Mouse (Mus musculus) kidney, embryonic 15.5 days (tissue): ENCODE data around the gene Ptcd3. TPM values are rescaled to one million over a fixed set of nuclear protein-coding genes. Genes with fewer than 3 reads are reported as not detected.

Source experiments
- ATAC-seq: fragments of 200-750 bp; cut with Nextera tagmentation; replicated peaks from 2 replicates; pipeline ENCODE4 v1.8.0; 2017; ENCODE audit warnings: moderate TSS enrichment; ENCODE audit not compliant: low FRiP score
- H3K27ac ChIP-seq: fragments of 300-500 bp; sonication (generic); 2 replicates; pipeline ENCODE4 v1.5.1; 2015; ENCODE audit warnings: mild to moderate bottlenecking, inconsistent platforms
- H3K27me3 ChIP-seq: fragments of 300-500 bp; sonication (generic); 2 replicates; pipeline ENCODE4 v1.6.1; 2015; ENCODE audit warnings: inconsistent platforms
- H3K36me3 ChIP-seq: fragments of 300-500 bp; sonication (generic); 2 replicates; pipeline ENCODE4 v1.6.1; 2015; ENCODE audit warnings: inconsistent platforms
- H3K4me1 ChIP-seq: fragments of 300-500 bp; sonication (generic); 2 replicates; pipeline ENCODE4 v1.6.1; 2015; ENCODE audit warnings: inconsistent platforms
- H3K4me2 ChIP-seq: fragments of 300-500 bp; sonication (generic); 2 replicates; pipeline ENCODE4 v1.6.1; 2015; ENCODE audit warnings: moderate library complexity, mild to moderate bottlenecking, inconsistent platforms
- H3K4me3 ChIP-seq: fragments of 300-500 bp; sonication (generic); replicated peaks from 2 replicates; pipeline ENCODE4 v1.5.1; 2015; ENCODE audit warnings: mild to moderate bottlenecking, inconsistent platforms
- H3K9ac ChIP-seq: fragments of 300-500 bp; sonication (generic); 2 replicates; pipeline ENCODE4 v1.6.1; 2015; ENCODE audit warnings: mild to moderate bottlenecking, inconsistent platforms
- H3K9me3 ChIP-seq: fragments of 300-500 bp; sonication (generic); replicated peaks from 2 replicates; pipeline ENCODE4 v1.6.1; 2016; ENCODE audit warnings: inconsistent platforms
- WGBS: fragments of 180-500 bp; shearing (Covaris S2); methylation state at CpG from one replicate; pipeline ENCODE4 v1.1.7; 2015; ENCODE audit warnings: mixed read lengths; 5-methylcytosine and 5-hydroxymethylcytosine counted together
- polyA plus RNA-seq: library from polyadenylated mRNA; unstranded; fragments of >200 nt; fragmentation: Nextera tagmentation; extraction: Ambion mirVana; gene quantifications from 2 replicates; pipeline ENCODE4 v1.2.1, GENCODE M21; 2015

The Ptcd3 gene
- polyA plus RNA-seq: 107 and 108 TPM in 2 replicates

GRCm38 (mm10) chr6:71908481-71909381 is at the start of gene Ptcd3, which contains the start of gene Polr1a:
Gene Ptcd3, minus strand, starts transcription at chr6:71908750.
Gene Polr1a, plus strand, starts transcription at chr6:71909053.
- H3K4me1 ChIP-seq: peaks cover 19% of the 10 kb centered on the region
- under 1% methylated on average over 58 of the region's 58 CpGs for WGBS
- peak within 1 kb of the TSS; percentile 87 for H3K27ac ChIP-seq
- no peaks in the 10 kb centered on the region for H3K27me3 ChIP-seq
- ATAC-seq: peak; percentile 96
- peaks cover 50% of the 10 kb centered on the region for H3K36me3 ChIP-seq
- H3K4me2 ChIP-seq: peak within 1 kb of the TSS; percentile 57
- peak within 1 kb of the TSS; percentile 77 for H3K9ac ChIP-seq
- H3K4me3 ChIP-seq: peak within 1 kb of the TSS; percentile 85
- no peaks in the 10 kb centered on the region for H3K9me3 ChIP-seq

- Histone ChIP-seq H3K36me3 (peaks cover 86% of the 10 kb centered on the region), H3K9me3 (no peaks in the 10 kb centered on the region), H3K27me3 (no peaks in the 10 kb centered on the region), H3K4me2 (no peak overlapping the region), H3K27ac (no peak overlapping the region), H3K4me1 (0 out of 2 replicates have a peak, but pooled peaks cover 4% of the 10 kb centered on the region), H3K4me3 (no peak overlapping the region), H3K9ac (no peak overlapping the region)
- no peak for ATAC-seq
- 88% methylated on average over 5 of the region's 5 CpGs for WGBS
Measured at GRCm38 (mm10) chr6:71951192-71951591, 42.6 kb upstream of the Ptcd3 start.

GRCm38 (mm10) chr6:71950592-71950991 is 42.0 kb upstream of the Ptcd3 start:
- H3K9ac ChIP-seq: no peak overlapping the region
- H3K4me3 ChIP-seq: no peak overlapping the region
- H3K27me3 ChIP-seq: no peaks in the 10 kb centered on the region
- H3K4me2 ChIP-seq: no peak overlapping the region
- 0 out of 2 replicates have a peak, but pooled peaks cover 4% of the 10 kb centered on the region for H3K4me1 ChIP-seq
- no peak overlapping the region for H3K27ac ChIP-seq
- H3K9me3 ChIP-seq: no peaks in the 10 kb centered on the region
- WGBS: 76% methylated on average over 3 of the region's 3 CpGs
- ATAC-seq: no peak
- peaks cover 91% of the 10 kb centered on the region for H3K36me3 ChIP-seq

DNA sequence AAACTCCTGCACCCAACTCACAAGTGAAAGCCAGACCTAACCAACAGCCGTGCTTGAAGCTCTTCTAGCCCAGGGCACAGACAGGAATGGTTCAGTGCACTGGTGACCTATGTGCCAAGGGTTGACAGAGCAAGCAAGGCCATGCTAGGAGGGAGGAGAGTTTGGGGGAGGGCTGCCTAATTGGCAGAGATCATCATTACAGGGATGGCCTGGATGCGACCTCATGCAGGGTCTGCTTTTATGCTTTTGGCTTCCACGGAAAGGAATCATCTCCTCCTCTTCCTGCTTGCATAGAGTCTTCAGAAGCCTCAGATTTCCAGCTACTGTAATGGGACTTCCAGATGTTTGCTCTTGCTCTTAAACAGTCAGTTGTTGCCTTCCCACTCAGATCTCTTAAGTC is 41.2 kb upstream of the Ptcd3 start:
- no peak overlapping the region for H3K4me3 ChIP-seq
- H3K9me3 ChIP-seq: no peaks in the 10 kb centered on the region
- no peaks in the 10 kb centered on the region for H3K27me3 ChIP-seq
- WGBS: 53% methylated on average over 3 of the region's 3 CpGs
- 0 out of 2 replicates have a peak, but pooled peaks have one; percentile 52 for ATAC-seq
- H3K9ac ChIP-seq: no peak overlapping the region
- H3K36me3 ChIP-seq: peaks cover 90% of the 10 kb centered on the region
- 0 out of 2 replicates have a peak, but pooled peaks cover 4% of the 10 kb centered on the region for H3K4me1 ChIP-seq
- H3K27ac ChIP-seq: no peak overlapping the region
- no peak overlapping the region for H3K4me2 ChIP-seq

- Histone ChIP-seq H3K4me1 (0 out of 2 replicates have a peak, but pooled peaks cover 4% of the 10 kb centered on the region), H3K36me3 (peaks cover 76% of the 10 kb centered on the region), H3K9me3 (no peaks in the 10 kb centered on the region), H3K4me3 (no peak overlapping the region), H3K27ac (no peak overlapping the region), H3K4me2 (no peak overlapping the region), H3K9ac (no peak overlapping the region), H3K27me3 (no peaks in the 10 kb centered on the region)
- WGBS: 95% methylated on average over 8 of the region's 8 CpGs
- ATAC-seq: no peak
Measured at GRCm38 (mm10) chr6:71946121-71946520, 37.6 kb upstream of the Ptcd3 start.

DNA sequence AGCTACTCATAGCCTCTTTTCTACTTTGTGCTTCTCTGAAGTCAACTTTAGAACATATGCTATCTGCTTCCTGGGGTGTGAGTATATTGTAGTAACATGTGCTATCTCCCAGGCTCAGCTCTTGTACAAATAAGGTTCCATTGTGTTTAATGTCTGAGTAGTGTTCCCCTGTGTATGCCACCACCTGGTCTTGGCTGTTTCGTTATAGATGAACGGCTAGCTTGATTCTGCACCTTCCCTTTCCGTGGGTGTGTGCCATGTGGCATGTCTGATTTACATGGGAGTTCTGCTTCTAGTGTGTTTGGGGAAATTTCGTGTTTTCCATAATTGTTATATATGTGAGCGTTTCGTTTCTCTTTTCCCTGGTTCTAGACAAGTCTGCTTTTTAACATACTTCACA is 36.6 kb upstream of the Ptcd3 start:
- peaks cover 76% of the 10 kb centered on the region for H3K36me3 ChIP-seq
- no peak overlapping the region for H3K4me2 ChIP-seq
- no peak overlapping the region for H3K9ac ChIP-seq
- H3K4me1 ChIP-seq: 0 out of 2 replicates have a peak, but pooled peaks cover 4% of the 10 kb centered on the region
- no peaks in the 10 kb centered on the region for H3K27me3 ChIP-seq
- H3K27ac ChIP-seq: no peak overlapping the region
- no peaks in the 10 kb centered on the region for H3K9me3 ChIP-seq
- no peak for ATAC-seq
- H3K4me3 ChIP-seq: no peak overlapping the region
- WGBS: 91% methylated on average over 6 of the region's 6 CpGs

GRCm38 (mm10) chr6:71940912-71941311 is 32.4 kb upstream of the Ptcd3 start:
- no peak overlapping the region for H3K9ac ChIP-seq
- H3K4me1 ChIP-seq: no peaks in the 10 kb centered on the region
- no peaks in the 10 kb centered on the region for H3K27me3 ChIP-seq
- H3K36me3 ChIP-seq: peaks cover 74% of the 10 kb centered on the region
- no peak for ATAC-seq
- no peak overlapping the region for H3K4me3 ChIP-seq
- H3K27ac ChIP-seq: no peak overlapping the region
- no peak overlapping the region for H3K4me2 ChIP-seq
- no peaks in the 10 kb centered on the region for H3K9me3 ChIP-seq
- 83% methylated on average over 6 of the region's 6 CpGs for WGBS

GRCm38 (mm10) chr6:71935737-71936136 is 27.2 kb upstream of the Ptcd3 start:
- Histone ChIP-seq H3K4me2 (no peak overlapping the region), H3K4me1 (no peaks in the 10 kb centered on the region), H3K9me3 (no peaks in the 10 kb centered on the region), H3K27ac (no peak overlapping the region), H3K27me3 (no peaks in the 10 kb centered on the region), H3K4me3 (no peak overlapping the region), H3K36me3 (peaks cover 90% of the 10 kb centered on the region), H3K9ac (no peak overlapping the region)
- 71% methylated on average over 2 of the region's 2 CpGs for WGBS
- no peak for ATAC-seq

DNA sequence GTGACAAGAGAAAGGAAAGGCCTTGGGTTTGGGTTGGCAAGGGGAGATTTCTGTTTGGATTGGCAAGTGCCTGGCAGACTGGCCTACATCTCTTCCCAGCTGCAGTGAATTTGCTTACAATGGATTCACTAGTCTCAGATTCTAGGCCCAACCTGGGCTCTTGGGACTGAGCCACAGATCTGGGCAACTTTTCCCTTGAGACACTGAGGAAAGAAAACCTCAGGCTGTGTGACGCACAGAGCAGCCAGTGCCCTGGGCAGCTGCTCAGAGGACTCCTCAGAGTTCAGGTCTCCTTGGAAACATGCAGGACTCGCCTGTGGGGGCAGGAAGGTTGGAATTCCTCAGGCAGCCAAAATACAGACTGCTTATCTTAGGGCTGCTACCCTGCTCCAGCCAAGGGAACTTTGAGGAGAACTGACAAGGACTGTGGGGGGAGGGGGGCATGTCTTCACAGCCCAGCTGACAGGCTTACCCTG is 25.6 kb upstream of the Ptcd3 start:
- no peaks in the 10 kb centered on the region for H3K27me3 ChIP-seq
- ATAC-seq: 0 out of 2 replicates have a peak, but pooled peaks have one; percentile 29
- 56% methylated on average over 2 of the region's 2 CpGs for WGBS
- H3K9ac ChIP-seq: no peak overlapping the region
- no peak overlapping the region for H3K4me3 ChIP-seq
- no peaks in the 10 kb centered on the region for H3K9me3 ChIP-seq
- no peaks in the 10 kb centered on the region for H3K4me1 ChIP-seq
- H3K36me3 ChIP-seq: peaks cover 95% of the 10 kb centered on the region
- no peak overlapping the region for H3K4me2 ChIP-seq
- 0 out of 2 replicates have a peak overlapping the region, but pooled peaks have one; percentile 6 for H3K27ac ChIP-seq

DNA sequence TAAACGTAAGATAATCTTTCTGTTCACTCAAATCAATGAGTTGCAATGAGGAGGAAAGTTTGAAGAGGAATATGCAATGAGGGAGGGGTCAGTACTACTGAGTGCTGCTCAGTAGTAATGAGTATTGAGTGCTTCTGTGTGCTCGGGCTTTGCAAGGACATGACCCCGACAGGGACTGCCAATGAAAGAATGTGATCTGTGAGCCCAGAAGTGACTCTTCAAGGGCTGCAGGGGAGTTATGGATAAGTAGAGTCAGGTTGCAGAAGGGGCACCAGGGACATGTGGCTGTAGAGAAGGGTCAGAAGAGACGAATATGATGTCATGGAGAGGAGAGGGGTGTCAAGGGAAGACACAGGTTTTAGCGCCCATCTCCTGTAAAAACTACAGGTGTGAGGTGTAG is 23.8 kb upstream of the Ptcd3 start:
- Histone ChIP-seq H3K4me1 (no peaks in the 10 kb centered on the region), H3K4me3 (no peak overlapping the region), H3K9me3 (no peaks in the 10 kb centered on the region), H3K9ac (no peak overlapping the region), H3K27me3 (no peaks in the 10 kb centered on the region), H3K4me2 (no peak overlapping the region), H3K36me3 (peaks cover 94% of the 10 kb centered on the region), H3K27ac (no peak overlapping the region)
- no peak for ATAC-seq
- WGBS: 81% methylated on average over 5 of the region's 5 CpGs

- Histone ChIP-seq H3K9me3 (no peaks in the 10 kb centered on the region), H3K36me3 (peaks cover 93% of the 10 kb centered on the region), H3K27ac (no peak overlapping the region), H3K9ac (no peak overlapping the region), H3K4me3 (no peak overlapping the region), H3K4me1 (no peaks in the 10 kb centered on the region), H3K27me3 (no peaks in the 10 kb centered on the region), H3K4me2 (no peak overlapping the region)
- 87% methylated on average over 12 of the region's 12 CpGs for WGBS
- no peak for ATAC-seq
Measured at GRCm38 (mm10) chr6:71930830-71931437, 22.4 kb upstream of the Ptcd3 start.

GRCm38 (mm10) chr6:71930053-71930452 is 21.5 kb upstream of the Ptcd3 start:
- Histone ChIP-seq H3K27ac (no peak overlapping the region), H3K4me1 (no peaks in the 10 kb centered on the region), H3K4me2 (no peak overlapping the region), H3K4me3 (no peak overlapping the region), H3K36me3 (peaks cover 92% of the 10 kb centered on the region), H3K9ac (no peak overlapping the region), H3K27me3 (no peaks in the 10 kb centered on the region), H3K9me3 (no peaks in the 10 kb centered on the region)
- 86% methylated on average over 10 of the region's 10 CpGs for WGBS
- ATAC-seq: no peak
